Mouse (Mus musculus) embryonic facial prominence, embryonic 14.5 days (tissue): ENCODE results near the gene Polr2e. TPM values are rescaled to one million over a fixed set of nuclear protein-coding genes. Genes with fewer than 3 reads are reported as not detected.

Source experiments
- ATAC-seq: fragments of 200-750 bp; cut with Nextera tagmentation; 2 replicates; pipeline ENCODE4 v1.8.0; 2017; ENCODE audit warnings: low read depth, moderate number of reproducible peaks, moderate TSS enrichment
- DNase-seq: peaks from one replicate; pipeline ENCODE4 v3.0.0-alpha.2; 2015; ENCODE audit warnings: low spot score
- H3K27ac ChIP-seq: fragments of 300-500 bp; sonication (generic); replicated peaks from 2 replicates; pipeline ENCODE4 v1.5.1; 2014; ENCODE audit warnings: low read depth, mild to moderate bottlenecking, low read length, moderate library complexity
- H3K27me3 ChIP-seq: fragments of 300-500 bp; sonication (generic); replicated peaks from 2 replicates; pipeline ENCODE4 v1.6.1; 2014; ENCODE audit warnings: low read length; ENCODE audit not compliant: control insufficient read depth, insufficient read depth
- H3K36me3 ChIP-seq: fragments of 300-500 bp; sonication (generic); 2 replicates; pipeline ENCODE4 v1.6.1; 2014; ENCODE audit warnings: low read length, mixed read lengths; ENCODE audit not compliant: control insufficient read depth, insufficient read depth
- H3K4me1 ChIP-seq: fragments of 300-500 bp; sonication (generic); 2 replicates; pipeline ENCODE4 v1.6.1; 2014; ENCODE audit warnings: antibody characterized with exemption, low read length; ENCODE audit not compliant: control insufficient read depth, insufficient read depth
- H3K4me2 ChIP-seq: fragments of 300-500 bp; sonication (generic); 2 replicates; pipeline ENCODE4 v1.6.1; 2014; ENCODE audit warnings: low read depth, mild to moderate bottlenecking, low read length, moderate library complexity, mixed read lengths
- H3K4me3 ChIP-seq: fragments of 300-500 bp; sonication (generic); 2 replicates; pipeline ENCODE4 v1.5.1; 2014; ENCODE audit warnings: low read depth, mild to moderate bottlenecking, low read length
- H3K9ac ChIP-seq: fragments of 300-500 bp; sonication (generic); 2 replicates; pipeline ENCODE4 v1.6.1; 2014; ENCODE audit warnings: low read depth, mild to moderate bottlenecking, low read length, moderate library complexity, mixed read lengths
- H3K9me3 ChIP-seq: fragments of 300-500 bp; sonication (generic); 2 replicates; pipeline ENCODE4 v1.6.1; 2016; ENCODE audit warnings: low read length; ENCODE audit not compliant: control insufficient read depth
- WGBS: fragments of 180-500 bp; shearing (Covaris S2); extraction: QIAGEN DNeasy Blood & Tissue Kit; methylation state at CpG from one replicate; pipeline ENCODE4 v1.1.7; 2014; 5-methylcytosine and 5-hydroxymethylcytosine counted together
- polyA plus RNA-seq: library from polyadenylated mRNA; unstranded; fragments of >200 nt; fragmentation: Nextera tagmentation; extraction: Ambion mirVana; gene quantifications from 2 replicates; pipeline ENCODE4 v1.2.1, GENCODE M21; 2014

Gene Polr2e
- polyA plus RNA-seq, 1 experiment from 2014 or later = 207 TPM

DNA sequence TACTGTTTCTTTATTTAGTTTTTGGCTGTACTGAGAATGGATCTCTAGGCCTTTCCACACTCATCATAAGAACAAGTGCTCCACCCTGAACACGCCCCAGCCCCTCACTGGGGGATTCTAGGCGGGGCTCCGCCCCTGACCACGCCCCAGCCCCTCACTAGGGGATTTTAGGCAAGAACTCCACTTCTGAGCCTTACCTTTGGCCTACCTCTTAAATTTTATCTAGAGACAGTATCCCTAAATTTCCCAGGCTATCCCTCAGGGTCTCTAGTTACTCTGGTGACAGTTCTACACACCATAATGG lies 14.6 kb downstream of the Polr2e start:
- Histone ChIP-seq H3K27me3 (no peaks in the 10 kb centered on the region), H3K9ac (no peak overlapping the region), H3K9me3 (no peaks in the 10 kb centered on the region), H3K4me2 (no peak overlapping the region), H3K36me3 (no peaks in the 10 kb centered on the region), H3K4me3 (no peak overlapping the region), H3K27ac (no peak overlapping the region), H3K4me1 (no peaks in the 10 kb centered on the region)
- ATAC-seq (no peak), DNase-seq (no peak)
- WGBS = 45% methylated on average over 4 of the region's 4 CpGs

GRCm38 (mm10) chr10:80024229-80025043 lies 15.2 kb downstream of the Polr2e start:
- H3K4me2 ChIP-seq = no peak overlapping the region
- H3K9me3 ChIP-seq = no peaks in the 10 kb centered on the region
- 0 out of 2 replicates have a peak, but pooled peaks cover 3% of the 10 kb centered on the region for H3K4me1 ChIP-seq
- no peak overlapping the region for H3K9ac ChIP-seq
- no peak overlapping the region for H3K27ac ChIP-seq
- no peaks in the 10 kb centered on the region for H3K36me3 ChIP-seq
- ATAC-seq (no peak), DNase-seq (no peak)
- no peak overlapping the region for H3K4me3 ChIP-seq
- no peaks in the 10 kb centered on the region for H3K27me3 ChIP-seq
- WGBS = 74% methylated on average over 15 of the region's 15 CpGs

DNA sequence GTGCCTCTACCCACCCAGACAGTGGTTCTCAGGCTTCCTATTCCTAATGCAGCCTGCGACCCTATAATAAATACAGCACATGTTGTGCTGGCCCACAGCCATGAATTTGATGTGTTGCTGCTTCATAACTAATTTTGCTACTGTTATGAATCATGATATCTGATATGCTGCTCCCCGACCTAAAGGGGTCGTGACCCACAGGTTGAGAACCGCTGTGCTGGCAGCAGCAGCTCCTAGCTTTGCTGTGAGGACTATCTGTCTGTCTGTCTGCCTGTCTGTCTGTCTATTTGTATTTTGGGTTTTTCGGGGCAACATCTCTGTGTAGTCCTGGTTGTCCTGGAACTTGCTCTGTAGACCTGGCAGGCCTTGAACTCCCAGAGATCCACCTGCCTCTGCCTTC lies 15.8 kb downstream of the Polr2e start:
- Histone ChIP-seq H3K36me3 (no peaks in the 10 kb centered on the region), H3K27me3 (no peaks in the 10 kb centered on the region), H3K4me3 (no peak overlapping the region), H3K27ac (no peak overlapping the region), H3K9me3 (no peaks in the 10 kb centered on the region), H3K4me2 (no peak overlapping the region), H3K4me1 (0 out of 2 replicates have a peak, but pooled peaks cover 9% of the 10 kb centered on the region), H3K9ac (no peak overlapping the region)
- WGBS = 81% methylated on average over 5 of the region's 5 CpGs
- DNase-seq = no peak
- ATAC-seq = no peak

- H3K4me3 ChIP-seq = no peak overlapping the region
- 94% methylated on average over 8 of the region's 8 CpGs for WGBS
- H3K4me1 ChIP-seq = 0 out of 2 replicates have a peak, but pooled peaks cover 9% of the 10 kb centered on the region
- H3K4me2 ChIP-seq = no peak overlapping the region
- ATAC-seq (no peak), DNase-seq (no peak)
- no peaks in the 10 kb centered on the region for H3K9me3 ChIP-seq
- no peaks in the 10 kb centered on the region for H3K36me3 ChIP-seq
- H3K27ac ChIP-seq = no peak overlapping the region
- no peaks in the 10 kb centered on the region for H3K27me3 ChIP-seq
- H3K9ac ChIP-seq = no peak overlapping the region
Measured at GRCm38 (mm10) chr10:80022806-80023205, 16.8 kb downstream of the Polr2e start.

DNA sequence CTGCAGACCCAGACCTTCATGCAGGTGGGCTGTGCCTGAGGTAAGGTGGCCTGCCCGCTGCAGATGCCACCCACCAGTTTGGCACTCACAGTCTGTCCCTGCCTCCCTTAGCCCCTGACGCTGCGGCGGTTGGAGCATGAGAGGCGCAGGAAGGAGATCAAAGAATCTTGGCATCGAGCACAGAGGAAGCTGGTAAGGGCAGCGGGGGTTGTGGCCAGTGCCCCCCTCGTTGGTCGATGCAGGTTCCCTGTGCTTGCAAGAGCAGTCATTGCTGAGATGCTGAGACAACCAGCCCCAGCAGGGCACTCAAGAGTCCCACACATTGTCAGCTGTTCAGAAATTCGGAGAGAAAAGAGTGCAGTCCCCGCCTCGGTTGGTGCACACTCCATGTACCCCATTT lies 17.4 kb downstream of the Polr2e start:
- no peak for DNase-seq
- WGBS = 93% methylated on average over 12 of the region's 12 CpGs
- Histone ChIP-seq H3K4me3 (no peak overlapping the region), H3K4me2 (no peak overlapping the region), H3K27me3 (no peaks in the 10 kb centered on the region), H3K9ac (no peak overlapping the region), H3K9me3 (no peaks in the 10 kb centered on the region), H3K36me3 (no peaks in the 10 kb centered on the region), H3K27ac (no peak overlapping the region), H3K4me1 (0 out of 2 replicates have a peak, but pooled peaks cover 9% of the 10 kb centered on the region)
- no peak for ATAC-seq

DNA sequence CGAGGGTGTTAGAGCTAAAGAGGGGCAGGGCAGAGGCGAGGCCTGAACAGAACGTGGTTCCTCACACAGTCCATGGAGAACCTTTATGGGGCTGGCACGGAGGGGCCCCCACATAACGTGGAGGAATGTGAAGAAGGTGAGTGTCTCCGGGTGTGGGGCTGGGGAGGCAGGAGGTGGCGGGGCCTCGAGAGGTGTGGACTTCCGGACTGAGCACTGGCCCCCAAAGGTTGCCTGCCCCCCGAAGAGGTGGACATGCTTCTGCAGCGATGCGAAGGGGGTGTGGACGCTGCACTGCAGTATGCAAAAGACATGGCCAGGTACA lies 18.3 kb downstream of the Polr2e start:
- Histone ChIP-seq H3K36me3 (no peaks in the 10 kb centered on the region), H3K27me3 (no peaks in the 10 kb centered on the region), H3K9ac (no peak overlapping the region), H3K9me3 (no peaks in the 10 kb centered on the region), H3K4me1 (0 out of 2 replicates have a peak, but pooled peaks cover 9% of the 10 kb centered on the region), H3K4me3 (no peak overlapping the region), H3K4me2 (no peak overlapping the region), H3K27ac (no peak overlapping the region)
- WGBS = 87% methylated on average over 13 of the region's 13 CpGs
- ATAC-seq (no peak), DNase-seq (no peak)

- Histone ChIP-seq H3K4me2 (peak overlapping the region; percentile 46; the same call in 1 of the 2 replicates), H3K9ac (no peak overlapping the region), H3K27me3 (peaks cover 5% of the 10 kb centered on the region; the same call in 1 of the 2 replicates), H3K9me3 (no peaks in the 10 kb centered on the region), H3K4me1 (0 out of 2 replicates have a peak, but pooled peaks cover 9% of the 10 kb centered on the region), H3K27ac (no peak overlapping the region), H3K4me3 (no peak overlapping the region), H3K36me3 (no peaks in the 10 kb centered on the region)
- WGBS = 78% methylated on average over 18 of the region's 18 CpGs
- DNase-seq (no peak), ATAC-seq (no peak)
Measured at GRCm38 (mm10) chr10:80020603-80021319, 18.8 kb downstream of the Polr2e start.

GRCm38 (mm10) chr10:80020191-80020590 lies 19.4 kb downstream of the Polr2e start:
- H3K9ac ChIP-seq = peak overlapping the region; percentile 45; the same call in 1 of the 2 replicates
- H3K27me3 ChIP-seq = peaks cover 11% of the 10 kb centered on the region; the same call in 1 of the 2 replicates
- H3K4me2 ChIP-seq = peak overlapping the region; percentile 46; the same call in 1 of the 2 replicates
- DNase-seq = no peak
- 22% methylated on average over 11 of the region's 11 CpGs for WGBS
- no peaks in the 10 kb centered on the region for H3K36me3 ChIP-seq
- no peak for ATAC-seq
- 0 out of 2 replicates have a peak, but pooled peaks cover 9% of the 10 kb centered on the region for H3K4me1 ChIP-seq
- H3K27ac ChIP-seq = no peak overlapping the region
- no peaks in the 10 kb centered on the region for H3K9me3 ChIP-seq
- no peak overlapping the region; the same call in 1 of the 2 replicates for H3K4me3 ChIP-seq
